Mouse (Mus musculus): ENCODE data around the gene Myo5a.

Myo5a gene

GRCm38 (mm10) chr9:75071706-75072192 lies 934 bp downstream of the Myo5a start:
- DNase-seq (ENCODE audit: low read depth, low spot score): peak; percentile 79

DNA sequence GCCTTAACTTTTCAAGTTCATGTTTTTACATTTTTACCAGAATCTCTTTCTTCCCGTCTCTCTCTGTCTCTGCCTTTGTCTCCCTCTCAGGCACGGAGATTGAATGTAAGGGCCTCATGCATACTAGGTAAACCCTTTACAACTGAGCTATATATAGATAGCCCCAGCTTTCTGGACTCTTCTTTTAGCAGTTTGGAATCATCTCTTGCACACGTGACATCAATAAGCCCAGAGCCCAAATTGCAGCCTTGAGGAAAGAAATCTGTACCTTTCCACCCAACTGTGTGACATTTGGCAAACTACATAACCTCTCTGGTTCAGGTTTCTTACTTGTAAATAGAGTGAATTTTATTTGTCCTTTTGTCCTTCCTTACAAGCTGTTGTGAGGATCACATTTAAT lies 1.5 kb downstream of the Myo5a start:
- DNase-seq (ENCODE audit: low read depth, low spot score): no peak

GRCm38 (mm10) chr9:75077191-75077590 lies 6.4 kb downstream of the Myo5a start:
- DNase-seq (ENCODE audit: low read depth, low spot score): peak; percentile 52

DNA sequence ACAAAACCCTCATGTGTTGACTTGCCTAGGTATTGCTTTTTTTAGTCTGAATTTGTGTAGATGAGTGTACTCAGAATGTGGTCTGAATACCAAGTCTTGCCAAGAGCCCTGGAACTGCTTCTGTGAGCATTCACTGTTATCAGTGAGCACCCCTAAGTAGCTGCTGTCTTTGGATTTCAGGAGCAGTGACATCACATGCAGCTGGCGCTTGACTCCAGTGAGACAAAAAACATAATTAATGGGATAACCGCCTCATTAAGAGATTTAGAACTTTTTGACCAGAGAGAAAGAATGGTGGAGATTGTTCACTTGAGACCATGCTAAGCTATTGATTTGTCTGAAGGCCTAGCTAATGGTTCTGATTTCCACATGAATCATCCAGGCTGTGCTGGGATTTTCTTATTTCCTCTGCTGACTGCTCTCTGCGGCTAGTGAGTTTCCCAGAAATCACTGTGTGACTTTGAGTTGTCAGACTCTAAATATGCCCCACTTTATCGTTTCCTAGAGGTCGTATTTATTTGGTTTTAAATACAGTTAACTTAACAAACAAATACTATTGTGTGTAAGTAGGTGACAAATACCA lies 14.5 kb downstream of the Myo5a start:
- no peak for DNase-seq (ENCODE audit: low read depth, low spot score)

GRCm38 (mm10) chr9:75087823-75088222 lies 17.0 kb downstream of the Myo5a start:
- no peak for DNase-seq (ENCODE audit: low read depth, low spot score)

GRCm38 (mm10) chr9:75089285-75089684 lies 18.5 kb downstream of the Myo5a start:
- peak; percentile 43 for DNase-seq (ENCODE audit: low read depth, low spot score)

GRCm38 (mm10) chr9:75092134-75092533 lies 21.3 kb downstream of the Myo5a start:
- no peak for DNase-seq (ENCODE audit: low read depth, low spot score)

GRCm38 (mm10) chr9:75094762-75095161 lies 23.9 kb downstream of the Myo5a start:
- DNase-seq (ENCODE audit: low read depth, low spot score): peak; percentile 77

DNA sequence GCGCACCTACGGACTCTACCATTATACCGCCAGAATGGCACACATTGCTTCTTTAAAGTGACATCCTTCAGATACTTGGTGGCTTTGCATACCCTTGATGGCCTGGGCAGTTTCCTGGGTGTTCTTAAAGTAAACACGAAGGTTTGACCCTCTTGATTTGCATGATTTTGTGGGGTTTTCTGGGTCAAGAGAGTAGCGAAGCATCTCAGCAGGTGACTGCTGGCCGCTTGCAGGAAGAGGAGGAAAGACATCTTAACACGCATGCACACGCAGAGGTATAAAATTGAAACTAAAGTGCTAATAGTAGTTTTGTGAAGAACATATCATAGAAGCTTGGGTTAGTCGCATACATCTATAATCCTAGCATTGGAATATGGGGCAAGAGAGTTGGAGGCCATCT lies 28.1 kb downstream of the Myo5a start:
- DNase-seq (ENCODE audit: low read depth, low spot score): no peak

DNA sequence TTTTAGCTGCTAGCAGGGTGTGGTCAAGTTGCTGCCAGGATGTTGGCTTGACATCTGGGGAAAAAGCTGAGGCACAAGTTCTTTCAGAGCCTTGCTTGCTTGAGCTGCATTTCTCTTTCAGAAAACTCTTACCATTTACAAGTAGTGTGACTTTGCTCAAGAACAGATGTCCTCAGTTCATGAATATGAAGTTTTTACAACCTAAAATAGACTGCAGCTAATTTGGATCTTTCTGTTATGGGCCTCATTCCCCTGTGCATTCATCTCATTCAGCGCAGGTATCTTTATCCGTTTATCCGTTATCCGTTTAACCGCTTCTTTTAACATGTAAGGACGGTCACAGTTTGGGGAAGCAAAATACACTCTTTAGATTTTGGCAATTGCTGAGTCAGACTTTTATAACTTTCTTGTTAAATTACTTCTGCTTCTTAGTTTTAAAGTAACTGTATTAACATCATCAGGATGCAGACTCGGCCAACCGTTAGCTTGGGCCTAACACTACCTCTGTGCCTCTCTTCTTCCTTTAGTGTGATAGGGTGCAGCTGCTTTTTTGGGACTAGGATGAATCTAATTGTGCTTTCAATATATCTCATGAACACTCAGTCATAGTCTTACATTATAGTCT lies 29.5 kb downstream of the Myo5a start:
- DNase-seq (ENCODE audit: low read depth, low spot score): no peak

DNA sequence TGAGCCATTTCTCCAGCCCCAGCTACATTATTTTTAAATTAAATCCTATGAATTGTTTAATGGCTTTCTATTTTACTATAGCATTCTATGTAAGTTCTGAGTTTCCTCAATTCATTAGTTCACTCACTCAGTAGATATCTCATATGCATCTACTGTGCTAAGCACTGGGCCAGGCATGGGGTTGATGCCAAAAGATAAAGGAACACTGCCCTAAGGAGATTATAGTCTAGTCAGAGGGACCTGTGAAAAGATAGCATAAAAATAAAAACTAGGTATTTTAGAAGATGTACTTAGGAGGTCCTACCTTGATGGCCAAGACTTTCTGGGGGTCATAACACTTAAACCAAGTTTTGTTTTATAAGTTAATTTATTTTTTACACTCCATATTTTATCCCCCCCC lies 31.3 kb downstream of the Myo5a start:
- DNase-seq (ENCODE audit: low read depth, low spot score): no peak

DNA sequence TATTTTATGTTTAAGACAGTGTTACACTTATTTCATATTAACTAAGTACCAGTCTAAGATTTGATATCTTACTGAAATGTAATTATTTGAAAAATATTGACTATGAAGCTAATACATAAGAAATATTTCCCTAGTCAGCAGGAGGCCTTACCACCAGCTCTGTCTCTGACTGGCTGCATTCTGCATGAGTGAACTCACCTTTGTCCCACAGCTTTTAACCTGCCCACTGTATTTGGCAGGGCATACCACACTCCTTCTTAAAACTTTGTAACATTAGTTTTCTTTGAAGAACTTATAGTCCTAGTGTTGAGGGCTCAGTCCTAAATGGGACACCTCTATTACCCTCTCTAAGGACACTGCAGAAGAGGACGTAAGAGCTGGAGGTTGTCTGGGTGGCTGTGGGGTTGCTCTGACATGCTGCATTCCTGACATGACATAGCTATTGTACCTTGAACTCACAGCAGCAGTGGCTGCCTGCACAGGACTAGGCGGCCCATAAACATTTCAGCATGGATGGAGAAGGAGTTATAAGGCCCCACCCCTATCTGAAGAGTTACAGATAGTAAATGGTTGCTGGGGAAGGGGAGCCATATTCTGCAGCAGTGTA lies 45.9 kb downstream of the Myo5a start:
- no peak for DNase-seq (ENCODE audit: low read depth, low spot score)

- no peak for DNase-seq (ENCODE audit: low read depth, low spot score)
Observed at GRCm38 (mm10) chr9:75121126-75121525, 50.3 kb downstream of the Myo5a start.

DNA sequence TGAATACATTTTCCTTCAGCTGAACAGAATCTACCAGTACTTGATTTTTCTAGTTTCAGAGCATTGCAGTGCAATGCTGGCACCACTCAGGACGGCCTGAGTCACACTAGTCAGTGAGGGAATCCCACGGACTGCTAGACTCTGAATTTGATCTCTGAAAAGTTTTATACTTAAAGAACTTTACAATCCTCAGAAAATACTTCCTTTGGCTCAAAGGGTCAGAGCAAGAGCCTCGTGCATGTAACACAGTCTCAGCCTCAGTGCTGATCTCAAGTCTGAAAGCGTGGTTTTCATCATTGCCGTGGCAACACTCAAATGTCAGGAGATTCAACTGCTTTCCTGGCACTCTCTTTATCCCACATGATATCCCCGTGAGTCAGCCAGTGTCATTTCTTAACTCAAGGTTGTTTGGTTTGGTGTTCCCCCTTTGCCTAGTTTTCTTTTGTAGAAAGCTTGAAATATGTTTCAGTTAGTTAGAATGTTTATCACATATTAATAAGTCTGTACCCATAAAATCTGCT lies 53.4 kb downstream of the Myo5a start:
- DNase-seq (ENCODE audit: low read depth, low spot score): no peak

DNA sequence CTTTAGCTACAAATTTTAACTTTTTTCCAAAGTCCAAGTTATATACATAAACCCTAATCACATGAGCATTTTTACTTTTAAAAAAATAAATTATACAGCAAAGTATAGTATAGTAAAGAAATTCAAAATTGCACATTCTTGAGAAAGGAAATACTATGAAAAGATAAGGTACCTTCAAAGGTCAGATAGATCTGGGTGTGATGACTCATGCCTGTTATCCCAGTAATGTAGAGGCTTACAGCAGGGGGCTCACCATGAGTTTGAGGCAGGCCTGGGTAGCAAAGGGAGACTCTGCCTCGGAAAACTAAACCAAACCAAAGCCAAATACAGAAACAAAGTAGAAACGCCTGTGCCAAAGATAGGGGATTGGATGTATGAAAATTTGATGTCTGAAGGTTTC lies 59.7 kb downstream of the Myo5a start:
- no peak for DNase-seq (ENCODE audit: low read depth, low spot score)

GRCm38 (mm10) chr9:75146911-75147310 lies 76.1 kb downstream of the Myo5a start:
- no peak for DNase-seq (ENCODE audit: low read depth, low spot score)

- peak; percentile 88 for DNase-seq (ENCODE audit: low read depth, low spot score)
Observed at GRCm38 (mm10) chr9:75160525-75160924, 89.7 kb downstream of the Myo5a start.

DNA sequence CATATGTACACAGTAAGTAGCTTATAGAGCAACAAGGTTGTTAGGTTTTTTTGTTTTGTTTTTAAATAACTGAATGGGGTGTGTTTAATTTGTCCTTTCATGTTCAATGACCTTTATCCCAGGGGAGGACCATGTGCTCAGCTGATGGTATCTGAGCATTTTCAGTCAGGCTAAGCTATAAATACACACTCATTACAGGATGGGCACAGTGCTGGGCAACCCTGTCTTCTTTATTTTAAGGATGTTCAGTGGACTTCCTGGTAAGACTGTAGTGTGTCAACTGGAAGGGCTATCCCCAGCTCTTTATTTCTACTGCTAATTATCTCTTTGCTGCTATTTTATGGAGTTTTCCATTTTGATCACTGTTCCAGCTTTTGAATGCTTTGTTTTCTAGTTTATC lies 92.8 kb downstream of the Myo5a start:
- no peak for DNase-seq (ENCODE audit: low read depth, low spot score)

GRCm38 (mm10) chr9:75171721-75172120 lies 100.9 kb downstream of the Myo5a start:
- DNase-seq (ENCODE audit: low read depth, low spot score): no peak

GRCm38 (mm10) chr9:75187646-75188260 lies 116.9 kb downstream of the Myo5a start:
- no peak for DNase-seq (ENCODE audit: low read depth, low spot score)

GRCm38 (mm10) chr9:75193858-75194257 lies 123.0 kb downstream of the Myo5a start:
- DNase-seq (ENCODE audit: low read depth, low spot score): no peak

- peak; percentile 35 for DNase-seq (ENCODE audit: low read depth, low spot score)
Observed at GRCm38 (mm10) chr9:75196335-75196734, 125.5 kb downstream of the Myo5a start.

All from A20 (cell line).